Mouse (Mus musculus) megakaryocyte, embryonic 14.5 days (primary cell): Measurements from ENCODE around the gene Exosc7.

ENCODE experiments used
- FLI1 ChIP-seq: IDR thresholded peaks from 2 replicates; pipeline ENCODE4 v1.6.1; 2012; ENCODE audit warnings: low read length, inconsistent platforms, mixed read lengths
- GATA1 ChIP-seq: IDR thresholded peaks from 3 replicates; pipeline ENCODE4 v1.6.1; 2012; ENCODE audit warnings: mixed read lengths, low read length, inconsistent platforms, borderline replicate concordance

GRCm38 (mm10) chr9:123162985-123163694, 50.1 kb downstream of the Exosc7 start:
- TF ChIP-seq GATA1 (no peak), FLI1 (no peak)
